Mouse (Mus musculus) megakaryocyte, adult 5-6 weeks (primary cell): ENCODE measurements around the gene Sars2. TPM values are rescaled to one million over a fixed set of nuclear protein-coding genes. Genes with fewer than 3 reads are reported as not detected.

ENCODE experiments used
- ATAC-seq: 2 replicates; pipeline ENCODE4 v1.8.0; 2016; ENCODE audit warnings: mild to moderate bottlenecking, inconsistent platforms; ENCODE audit not compliant: poor library complexity, severe bottlenecking
- total RNA-seq, 2 experiments: library from RNA; stranded (forward) in 1 of 2; stranded (reverse) in 1 of 2; fragments of 153-499, 151-499 nt in 1 of 2; fragments of 221-1000, 200-1000 nt in 1 of 2; gene quantifications; 2 replicates each; pipeline versions ENCODE4 v1.2.3 to v1.2.4; 2015 to 2017

Gene Sars2
- total RNA-seq, 2 experiments from 2014 or later: 4.8 to 6.9 TPM

DNA sequence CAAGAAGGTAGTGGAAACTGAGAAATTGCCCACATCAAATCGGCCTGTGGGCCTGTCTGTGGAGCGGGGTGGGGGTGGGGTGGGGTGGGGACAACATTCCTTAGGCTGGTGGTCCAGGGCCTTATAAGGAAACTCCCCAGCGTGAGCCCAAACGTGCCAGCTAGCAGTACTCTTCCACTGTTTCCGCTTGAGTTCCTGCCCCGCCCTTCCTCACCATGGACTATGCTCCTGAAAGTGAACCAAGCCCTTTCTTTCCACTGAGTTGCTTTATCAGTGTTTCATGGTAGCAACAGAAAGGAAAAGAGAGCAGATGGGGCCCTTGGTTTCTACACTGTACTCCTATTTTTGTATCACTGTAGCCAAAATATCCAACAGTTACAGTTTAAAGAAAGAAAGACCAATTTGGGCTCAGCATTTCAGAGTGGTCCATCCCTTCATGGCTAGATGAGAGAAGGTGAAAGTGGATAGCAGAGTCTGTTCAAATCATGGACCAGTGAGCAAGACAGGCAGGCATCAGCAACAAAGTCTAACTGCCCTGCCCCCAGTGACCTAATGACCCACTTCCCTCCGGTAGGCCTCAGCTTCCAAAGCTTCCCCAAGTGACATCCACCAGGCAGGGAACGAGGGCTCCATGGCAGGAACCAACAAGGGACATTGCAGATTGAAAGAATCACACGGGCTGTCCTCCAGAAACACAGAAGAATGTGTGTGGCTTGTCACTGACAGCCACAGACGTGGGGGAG lies 61.2 kb downstream of the Sars2 start:
- ATAC-seq: peak; percentile 39

Other genes with a start within 250 kb of the Sars2 start
- not detected in 2 replicates for gene Ifnl2, start 231.5 kb upstream of the Sars2 start, total RNA-seq (2015)
- gene Ifnl2, start 231.5 kb upstream of the Sars2 start, total RNA-seq (2017): not detected in 2 replicates
- not detected in 2 replicates for gene Ifnl3, start 219.2 kb upstream of the Sars2 start, total RNA-seq (2015)
- not detected in 2 replicates for gene Ifnl3, start 219.2 kb upstream of the Sars2 start, total RNA-seq (2017)
- gene Sycn, start 201.1 kb upstream of the Sars2 start, total RNA-seq (2015): not detected in 2 replicates
- gene Sycn, start 201.1 kb upstream of the Sars2 start, total RNA-seq (2017): not detected in 2 replicates
- 1.4 and 2.2 TPM in 2 replicates for gene Nccrp1, start 194.7 kb upstream of the Sars2 start, total RNA-seq (2015)
- 0.26 TPM in 1 of 2 replicates, not detected in the other for gene Nccrp1, start 194.7 kb upstream of the Sars2 start, total RNA-seq (2017)
- gene Samd4b, start 143.8 kb upstream of the Sars2 start, total RNA-seq (2015): 30.2 and 35.4 TPM in 2 replicates
- 6.1 and 7.1 TPM in 2 replicates for gene Samd4b, start 143.8 kb upstream of the Sars2 start, total RNA-seq (2017)
- gene Pak4, start 143.8 kb upstream of the Sars2 start, total RNA-seq (2015): 10.0 and 12.8 TPM in 2 replicates
- 9.9 and 11.7 TPM in 2 replicates for gene Pak4, start 143.8 kb upstream of the Sars2 start, total RNA-seq (2017)
- not detected in 2 replicates for gene Acp7, start 110.7 kb upstream of the Sars2 start, total RNA-seq (2015)
- not detected in 2 replicates for gene Acp7, start 110.7 kb upstream of the Sars2 start, total RNA-seq (2017)
- gene Fbxo27, start 49.1 kb upstream of the Sars2 start, total RNA-seq (2015): 0.58 and 0.93 TPM in 2 replicates
- 0.08 and 0.70 TPM in 2 replicates for gene Fbxo27, start 49.1 kb upstream of the Sars2 start, total RNA-seq (2017)
- 1.1 and 1.2 TPM in 2 replicates for gene Fbxo17, start 25.2 kb upstream of the Sars2 start, total RNA-seq (2015)
- 0.26 and 0.77 TPM in 2 replicates for gene Fbxo17, start 25.2 kb upstream of the Sars2 start, total RNA-seq (2017)
- 67.6 and 79.2 TPM in 2 replicates for gene Mrps12, start 172 bp upstream of the Sars2 start, total RNA-seq (2015)
- gene Mrps12, start 172 bp upstream of the Sars2 start, total RNA-seq (2017): 29.1 and 32.0 TPM in 2 replicates
- gene Ccer2, start 14.2 kb downstream of the Sars2 start, total RNA-seq (2015): not detected in 2 replicates
- gene Ccer2, start 14.2 kb downstream of the Sars2 start, total RNA-seq (2017): not detected in 2 replicates
- 70.0 and 73.0 TPM in 2 replicates for gene Sirt2, start 24.7 kb downstream of the Sars2 start, total RNA-seq (2015)
- 28.0 and 36.7 TPM in 2 replicates for gene Sirt2, start 24.7 kb downstream of the Sars2 start, total RNA-seq (2017)
- gene Nfkbib, start 25.5 kb downstream of the Sars2 start, total RNA-seq (2015): 15.5 and 19.5 TPM in 2 replicates
- 13.3 and 15.6 TPM in 2 replicates for gene Nfkbib, start 25.5 kb downstream of the Sars2 start, total RNA-seq (2017)
- gene Rinl, start 47.0 kb downstream of the Sars2 start, total RNA-seq (2015): 64.9 and 68.8 TPM in 2 replicates
- gene Rinl, start 47.0 kb downstream of the Sars2 start, total RNA-seq (2017): 62.6 and 71.5 TPM in 2 replicates
- gene Hnrnpl, start 66.5 kb downstream of the Sars2 start, total RNA-seq (2015): 275 and 307 TPM in 2 replicates
- gene Hnrnpl, start 66.5 kb downstream of the Sars2 start, total RNA-seq (2017): 187 and 291 TPM in 2 replicates
- gene Ech1, start 83.2 kb downstream of the Sars2 start, total RNA-seq (2015): 119 TPM in 2 replicates
- 78.8 and 82.8 TPM in 2 replicates for gene Ech1, start 83.2 kb downstream of the Sars2 start, total RNA-seq (2017)
- 3.1 and 13.4 TPM in 2 replicates for gene Lgals4, start 91.9 kb downstream of the Sars2 start, total RNA-seq (2015)
- gene Lgals4, start 91.9 kb downstream of the Sars2 start, total RNA-seq (2017): 5.2 and 5.9 TPM in 2 replicates
- gene Lgals7, start 121.9 kb downstream of the Sars2 start, total RNA-seq (2015): not detected in 2 replicates
- not detected in 2 replicates for gene Lgals7, start 121.9 kb downstream of the Sars2 start, total RNA-seq (2017)
- not detected in 2 replicates for gene Capn12, start 139.4 kb downstream of the Sars2 start, total RNA-seq (2015)
- gene Capn12, start 139.4 kb downstream of the Sars2 start, total RNA-seq (2017): not detected in 2 replicates
- gene Actn4, start 220.3 kb downstream of the Sars2 start, total RNA-seq (2015): 82.5 and 87.8 TPM in 2 replicates
- 44.7 and 55.1 TPM in 2 replicates for gene Actn4, start 220.3 kb downstream of the Sars2 start, total RNA-seq (2017)
- gene Eif3k, start 239.9 kb downstream of the Sars2 start, total RNA-seq (2015): 216 and 241 TPM in 2 replicates
- gene Eif3k, start 239.9 kb downstream of the Sars2 start, total RNA-seq (2017): 340 and 348 TPM in 2 replicates
- 53.8 and 54.4 TPM in 2 replicates for gene Map4k1, start 240.1 kb downstream of the Sars2 start, total RNA-seq (2015)
- gene Map4k1, start 240.1 kb downstream of the Sars2 start, total RNA-seq (2017): 44.2 and 60.4 TPM in 2 replicates